Mouse (Mus musculus) neural tube, embryonic 12.5 days (tissue): ENCODE measurements around the gene Sertad2. TPM values are rescaled to one million over a fixed set of nuclear protein-coding genes. Genes with fewer than 3 reads are reported as not detected.

Experiments
- ATAC-seq: fragments of 200-750 bp; cut with Nextera tagmentation; 2 replicates; pipeline ENCODE4 v1.8.0; 2017; ENCODE audit warnings: low read depth, mild to moderate bottlenecking, moderate TSS enrichment, moderate library complexity; ENCODE audit not compliant: low FRiP score
- H3K27ac ChIP-seq: fragments of 300-500 bp; sonication (generic); 2 replicates; pipeline ENCODE4 v1.5.1; 2016
- H3K27me3 ChIP-seq: fragments of 300-500 bp; sonication (generic); replicated peaks from 2 replicates; pipeline ENCODE4 v1.6.1; 2016; ENCODE audit warnings: mild to moderate bottlenecking
- H3K36me3 ChIP-seq: fragments of 300-500 bp; sonication (generic); 2 replicates; pipeline ENCODE4 v1.6.1; 2016; ENCODE audit warnings: mild to moderate bottlenecking
- H3K4me1 ChIP-seq: fragments of 300-500 bp; sonication (generic); 2 replicates; pipeline ENCODE4 v1.6.1; 2016
- H3K4me2 ChIP-seq: fragments of 300-500 bp; sonication (generic); replicated peaks from 2 replicates; pipeline ENCODE4 v1.6.1; 2016; ENCODE audit warnings: mild to moderate bottlenecking
- H3K4me3 ChIP-seq: fragments of 300-500 bp; sonication (generic); 2 replicates; pipeline ENCODE4 v1.5.1; 2016
- H3K9ac ChIP-seq: fragments of 300-500 bp; sonication (generic); 2 replicates; pipeline ENCODE4 v1.6.1; 2016; ENCODE audit warnings: mild to moderate bottlenecking
- H3K9me3 ChIP-seq: fragments of 300-500 bp; sonication (generic); 2 replicates; pipeline ENCODE4 v1.6.1; 2016; ENCODE audit warnings: mild to moderate bottlenecking
- WGBS: fragments of 180-500 bp; shearing (Covaris S2); methylation state at CpG from one replicate; pipeline ENCODE4 v1.1.7; 2016; 5-methylcytosine and 5-hydroxymethylcytosine counted together
- polyA plus RNA-seq: library from polyadenylated mRNA; unstranded; fragments of >200 nt; fragmentation: Nextera tagmentation; extraction: Ambion mirVana; gene quantifications from 2 replicates; pipeline ENCODE4 v1.2.1, GENCODE M21; 2016

The Sertad2 gene
- polyA plus RNA-seq, 1 experiment from 2014 or later: 35.4 TPM

DNA sequence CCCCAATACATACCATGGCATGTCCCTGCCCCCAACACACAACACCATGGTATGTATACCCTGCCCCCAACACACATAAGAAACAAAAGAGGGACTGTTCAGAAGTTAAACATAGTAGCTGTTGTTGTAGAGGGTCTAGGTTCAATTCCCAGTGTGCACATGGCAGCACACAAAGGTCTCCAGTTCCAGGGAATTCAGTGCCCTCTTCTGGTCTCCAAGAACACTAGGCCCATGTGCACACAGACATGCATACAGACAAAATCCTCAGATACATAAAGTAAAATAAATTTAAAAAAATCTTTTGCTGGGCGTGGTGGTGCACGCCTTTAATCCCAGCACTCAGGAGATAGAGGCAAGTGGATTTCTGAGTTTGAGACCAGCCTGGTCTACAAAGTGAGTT, 39.7 kb downstream of the Sertad2 start:
- Histone ChIP-seq H3K36me3 (no peaks in the 10 kb centered on the region), H3K4me1 (no peaks in the 10 kb centered on the region), H3K27me3 (no peaks in the 10 kb centered on the region), H3K27ac (no peak overlapping the region), H3K9me3 (no peaks in the 10 kb centered on the region), H3K4me2 (no peak overlapping the region), H3K9ac (no peak overlapping the region), H3K4me3 (no peak overlapping the region)
- WGBS: 99% methylated on average over 2 of the region's 2 CpGs
- no peak for ATAC-seq

DNA sequence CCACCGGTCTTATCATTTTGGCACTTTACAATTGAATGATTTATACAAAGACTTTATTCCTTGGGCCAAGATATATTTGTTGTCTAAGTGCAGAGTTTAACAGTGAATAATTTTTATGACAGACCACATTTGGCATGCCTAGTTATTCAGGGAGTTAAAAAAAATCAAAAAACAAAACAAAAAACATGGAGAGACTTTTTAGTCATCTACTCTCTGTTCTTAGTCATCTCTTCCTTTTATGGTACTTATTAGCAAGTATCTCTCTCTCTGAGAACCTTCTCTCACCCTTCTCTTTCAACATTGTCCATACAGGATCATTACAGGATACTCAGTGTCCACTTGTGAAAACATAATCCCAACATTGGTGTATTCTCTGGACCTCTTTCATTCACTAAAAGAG, 42.2 kb downstream of the Sertad2 start:
- ATAC-seq: no peak
- Histone ChIP-seq H3K36me3 (no peaks in the 10 kb centered on the region), H3K4me1 (no peaks in the 10 kb centered on the region), H3K27me3 (no peaks in the 10 kb centered on the region), H3K9me3 (no peaks in the 10 kb centered on the region), H3K9ac (no peak overlapping the region), H3K27ac (no peak overlapping the region), H3K4me3 (no peak overlapping the region), H3K4me2 (no peak overlapping the region)
- WGBS: 91% methylated on average over 1 of the region's 1 CpGs

DNA sequence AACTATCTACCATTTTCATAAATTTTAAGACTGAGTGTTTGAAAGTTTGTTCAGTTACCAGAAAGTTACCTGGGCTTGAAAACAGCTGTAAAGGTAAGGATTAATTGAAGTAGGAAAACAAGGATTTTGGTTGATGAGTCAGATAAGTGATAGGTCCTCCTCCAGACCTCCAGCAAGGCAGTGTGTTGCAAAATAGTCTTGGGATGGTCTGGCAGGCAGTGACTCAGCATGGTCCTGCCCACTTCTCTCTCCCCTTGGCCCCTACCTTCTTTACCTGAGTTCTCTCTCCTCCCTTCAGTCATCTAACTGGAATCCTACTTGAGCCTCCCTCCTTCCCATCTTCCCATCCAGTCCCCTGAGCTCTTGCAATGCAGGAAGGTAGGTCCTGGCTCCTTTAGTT, 43.1 kb downstream of the Sertad2 start:
- no peak overlapping the region for H3K4me3 ChIP-seq
- H3K9ac ChIP-seq: no peak overlapping the region
- no peaks in the 10 kb centered on the region for H3K27me3 ChIP-seq
- ATAC-seq: no peak
- H3K27ac ChIP-seq: no peak overlapping the region
- no peaks in the 10 kb centered on the region for H3K4me1 ChIP-seq
- H3K9me3 ChIP-seq: no peaks in the 10 kb centered on the region
- no peak overlapping the region for H3K4me2 ChIP-seq
- no peaks in the 10 kb centered on the region for H3K36me3 ChIP-seq

DNA sequence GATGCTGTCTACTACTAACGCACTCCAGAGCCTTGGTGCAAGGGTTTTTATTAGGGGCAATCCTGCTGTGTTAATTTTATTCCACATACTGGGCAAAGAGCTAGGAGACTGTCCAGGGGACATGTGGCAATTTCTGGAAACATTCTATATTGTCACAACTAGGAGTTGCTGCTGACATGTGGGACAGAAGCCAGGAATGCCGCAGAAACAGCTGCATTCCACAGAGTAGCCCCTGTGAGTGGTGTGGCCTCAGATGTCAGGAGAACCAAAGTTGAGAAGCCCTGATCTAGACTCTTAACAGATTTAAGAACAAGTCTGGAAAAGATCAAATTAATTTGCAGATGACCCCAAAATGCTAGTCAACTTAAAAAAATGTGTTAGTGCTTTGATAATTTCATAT, 46.3 kb downstream of the Sertad2 start:
- 67% methylated on average over 2 of the region's 2 CpGs for WGBS
- H3K4me1 ChIP-seq: no peaks in the 10 kb centered on the region
- H3K27ac ChIP-seq: no peak overlapping the region

DNA sequence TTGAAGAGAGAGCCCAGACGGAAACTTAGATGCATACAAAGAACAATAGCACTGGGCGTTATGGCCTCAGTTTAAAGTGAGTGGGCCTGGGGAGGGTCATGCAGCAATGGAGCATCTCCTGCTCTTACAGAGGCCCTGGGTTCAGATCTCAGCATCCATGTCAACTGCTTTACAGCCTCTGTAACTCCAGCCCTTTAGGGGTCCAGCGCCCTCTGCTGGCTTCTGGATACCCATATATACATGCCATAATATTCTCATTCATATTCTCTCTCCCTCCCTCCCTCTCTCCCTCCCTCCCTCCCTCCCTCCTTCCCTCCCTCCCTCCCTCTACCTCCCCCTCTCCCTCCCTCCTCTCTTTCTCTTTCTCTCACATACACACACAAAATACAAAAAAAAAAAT, 49.0 kb downstream of the Sertad2 start:
- H3K36me3 ChIP-seq: no peaks in the 10 kb centered on the region
- no peak for ATAC-seq
- H3K4me3 ChIP-seq: no peak overlapping the region
- no peak overlapping the region for H3K4me2 ChIP-seq
- H3K27me3 ChIP-seq: no peaks in the 10 kb centered on the region
- no peak overlapping the region for H3K9ac ChIP-seq
- no peaks in the 10 kb centered on the region for H3K9me3 ChIP-seq
- no peak overlapping the region for H3K27ac ChIP-seq
- 74% methylated on average over 3 of the region's 3 CpGs for WGBS
- no peaks in the 10 kb centered on the region for H3K4me1 ChIP-seq

More for the DNA sequence above, 46.3 kb downstream of the Sertad2 start:
- no peaks in the 10 kb centered on the region for H3K9me3 ChIP-seq
- no peaks in the 10 kb centered on the region for H3K27me3 ChIP-seq
- no peaks in the 10 kb centered on the region for H3K36me3 ChIP-seq
- no peak overlapping the region for H3K4me3 ChIP-seq
- H3K4me2 ChIP-seq: no peak overlapping the region
- no peak for ATAC-seq
- no peak overlapping the region for H3K9ac ChIP-seq

DNA sequence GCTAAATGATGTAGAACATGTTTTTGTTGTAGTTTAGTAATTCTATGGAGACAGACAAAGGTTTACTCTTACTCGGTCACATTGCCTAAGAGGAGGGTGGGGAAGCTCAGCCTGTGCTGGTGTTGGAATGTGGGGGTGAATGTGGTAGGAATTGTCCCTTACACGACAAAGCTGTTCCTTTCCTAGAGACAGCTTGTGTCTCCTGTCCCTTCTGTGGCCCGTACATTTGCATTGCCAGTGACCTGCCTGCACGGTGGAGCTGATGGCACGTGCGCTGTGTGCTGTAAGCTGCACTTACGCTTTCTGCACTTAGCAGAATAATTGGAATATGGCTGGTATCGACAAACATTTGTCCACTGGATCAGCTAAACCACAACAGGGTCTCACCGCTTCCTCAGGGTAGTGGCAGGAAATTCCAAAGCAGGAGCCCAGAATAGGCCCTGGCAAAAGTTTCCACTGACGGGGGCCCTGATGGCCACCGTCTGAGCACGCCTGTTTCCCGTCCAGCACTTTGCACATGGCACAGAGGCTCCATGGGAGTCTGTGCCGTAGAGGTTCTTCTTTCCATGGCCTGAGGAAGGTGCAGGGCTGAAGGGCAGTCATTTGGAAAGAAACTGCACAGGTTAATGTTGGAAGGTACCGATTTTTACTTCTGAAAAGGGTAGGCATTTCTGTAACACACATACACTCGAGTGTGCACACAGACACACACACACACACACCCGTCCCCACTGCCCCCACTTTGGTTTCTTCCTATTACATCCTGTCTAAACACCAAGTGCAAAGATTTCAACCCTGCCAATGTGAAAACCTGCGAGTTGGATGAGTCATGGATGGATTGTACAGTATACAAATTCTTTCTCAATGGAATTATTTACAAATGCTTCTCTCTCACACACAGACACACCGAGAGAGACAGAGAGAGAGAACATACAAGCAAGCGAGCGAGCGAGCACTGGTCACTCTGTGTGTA, 51.5 kb downstream of the Sertad2 start:
- Histone ChIP-seq H3K9ac (no peak overlapping the region), H3K4me3 (no peak overlapping the region), H3K36me3 (no peaks in the 10 kb centered on the region), H3K27ac (no peak overlapping the region), H3K27me3 (no peaks in the 10 kb centered on the region), H3K4me1 (no peaks in the 10 kb centered on the region), H3K4me2 (no peak overlapping the region), H3K9me3 (no peaks in the 10 kb centered on the region)
- no peak for ATAC-seq
- 80% methylated on average over 22 of the region's 22 CpGs for WGBS

DNA sequence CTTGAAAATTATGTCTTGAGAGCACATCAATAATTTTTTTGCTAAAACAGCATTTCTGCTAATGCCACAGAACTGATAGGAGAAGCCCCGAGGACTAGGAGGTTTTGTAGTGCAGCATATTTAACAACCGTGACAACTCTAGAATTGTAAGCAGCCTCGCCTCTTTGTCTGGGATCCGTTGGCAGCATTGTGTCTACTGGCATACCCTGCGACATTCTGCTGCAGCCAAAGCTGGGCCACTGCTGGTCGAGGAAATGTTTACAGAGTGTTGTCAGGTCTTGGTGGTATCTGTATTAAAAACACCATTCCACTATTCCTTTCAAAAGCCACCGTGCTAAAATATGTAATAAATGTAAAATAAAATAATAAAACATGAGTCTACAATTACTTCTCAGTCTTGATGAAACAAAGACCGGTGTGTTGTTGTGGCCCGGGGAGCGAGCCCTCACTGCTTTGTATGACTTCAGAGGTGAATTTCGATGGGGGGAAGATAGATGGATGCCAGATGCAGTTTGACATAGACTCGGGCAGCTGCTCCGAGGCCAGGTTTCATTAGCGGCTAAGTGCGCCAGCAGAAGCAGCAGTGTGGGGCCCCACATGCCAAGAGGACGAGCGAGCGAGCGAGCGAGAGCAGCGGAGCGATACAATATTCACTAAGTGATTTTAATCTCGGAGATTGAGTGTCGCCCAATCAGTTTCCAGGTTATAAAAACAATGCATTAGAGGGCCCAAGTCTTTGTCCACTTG, 60.2 kb downstream of the Sertad2 start:
- 20% methylated on average over 24 of the region's 24 CpGs for WGBS
- Histone ChIP-seq H3K27ac (peak overlapping the region; percentile 70), H3K4me3 (no peak overlapping the region), H3K9ac (0 out of 2 replicates have a peak overlapping the region, but pooled peaks have one; percentile 26), H3K9me3 (no peaks in the 10 kb centered on the region), H3K36me3 (no peaks in the 10 kb centered on the region), H3K4me2 (peak overlapping the region; percentile 48), H3K27me3 (no peaks in the 10 kb centered on the region), H3K4me1 (peaks cover 6% of the 10 kb centered on the region)
- peak; percentile 87 for ATAC-seq

DNA sequence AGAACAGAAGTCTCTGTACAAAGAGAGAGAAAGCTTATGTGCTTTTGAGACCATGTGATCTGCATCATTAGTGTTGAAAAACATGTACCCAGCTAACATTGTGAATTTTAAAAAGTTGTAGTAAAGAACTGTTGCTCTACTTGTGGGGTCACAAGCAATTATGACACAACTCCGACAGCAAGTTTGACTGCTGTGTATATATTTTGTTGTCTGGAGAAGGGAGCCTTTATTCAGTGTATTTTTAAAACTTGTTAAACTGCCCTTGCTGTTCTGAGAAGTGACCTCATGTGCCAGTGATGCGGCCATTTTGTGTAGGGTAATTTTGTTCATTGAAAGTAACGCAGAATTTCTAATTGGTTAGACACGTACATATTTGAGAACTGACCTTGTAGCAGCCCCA, 61.1 kb downstream of the Sertad2 start:
- H3K9ac ChIP-seq: no peak overlapping the region
- ATAC-seq: no peak
- H3K36me3 ChIP-seq: no peaks in the 10 kb centered on the region
- no peak overlapping the region for H3K27ac ChIP-seq
- 78% methylated on average over 4 of the region's 4 CpGs for WGBS
- no peaks in the 10 kb centered on the region for H3K27me3 ChIP-seq
- no peak overlapping the region for H3K4me2 ChIP-seq
- peaks cover 6% of the 10 kb centered on the region for H3K4me1 ChIP-seq
- H3K9me3 ChIP-seq: no peaks in the 10 kb centered on the region
- H3K4me3 ChIP-seq: no peak overlapping the region

DNA sequence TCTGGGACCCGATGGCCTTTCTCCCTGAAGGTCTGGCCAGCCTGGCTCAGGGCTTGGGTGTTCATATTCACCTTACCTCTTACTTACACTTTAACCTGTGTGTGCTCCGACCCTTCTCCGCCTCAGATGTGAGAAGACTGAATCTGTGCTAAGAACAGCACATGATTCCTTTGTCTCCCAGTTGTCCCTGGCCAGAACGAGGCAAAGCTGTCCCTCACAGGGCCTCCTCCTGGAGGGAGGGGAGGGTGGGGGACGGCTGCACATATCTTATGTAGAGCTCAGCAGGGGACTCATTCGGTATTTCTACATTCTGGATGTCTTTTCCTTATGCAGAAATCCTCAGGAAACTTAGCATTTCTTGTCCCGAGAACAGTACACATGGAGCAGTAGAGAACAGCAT, 62.6 kb downstream of the Sertad2 start:
- Histone ChIP-seq H3K9ac (0 out of 2 replicates have a peak overlapping the region, but pooled peaks have one; percentile 8), H3K4me2 (no peak overlapping the region), H3K4me3 (no peak overlapping the region), H3K36me3 (no peaks in the 10 kb centered on the region), H3K27ac (no peak overlapping the region), H3K4me1 (peaks cover 6% of the 10 kb centered on the region), H3K27me3 (no peaks in the 10 kb centered on the region), H3K9me3 (no peaks in the 10 kb centered on the region)
- no peak for ATAC-seq
- 48% methylated on average over 7 of the region's 7 CpGs for WGBS

DNA sequence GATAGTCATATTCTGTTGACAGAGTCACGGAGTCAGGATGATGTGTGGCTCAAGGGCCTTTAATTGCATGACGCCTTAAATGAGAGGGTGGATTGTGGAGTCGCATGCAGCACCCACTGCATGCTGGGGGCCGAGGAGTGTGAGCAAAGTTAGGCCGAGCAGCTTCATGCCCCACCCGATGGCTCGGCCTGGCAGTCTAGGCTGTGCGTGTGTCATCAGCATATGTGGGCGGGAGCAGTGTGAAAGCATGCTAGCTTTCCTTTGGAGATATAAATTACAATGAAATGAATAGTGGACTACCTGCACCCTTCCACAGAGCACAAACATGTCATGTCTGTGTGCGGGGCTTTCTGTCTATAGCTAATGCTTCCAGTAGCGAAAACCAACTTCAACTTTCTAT, 65.4 kb downstream of the Sertad2 start:
- Histone ChIP-seq H3K27me3 (no peaks in the 10 kb centered on the region), H3K27ac (no peak overlapping the region), H3K4me1 (peaks cover 6% of the 10 kb centered on the region), H3K36me3 (no peaks in the 10 kb centered on the region), H3K9ac (no peak overlapping the region), H3K4me2 (no peak overlapping the region), H3K9me3 (no peaks in the 10 kb centered on the region), H3K4me3 (no peak overlapping the region)
- ATAC-seq: no peak
- whole genome bisulfite sequencing: 89% methylated on average over 11 of the region's 11 CpGs

DNA sequence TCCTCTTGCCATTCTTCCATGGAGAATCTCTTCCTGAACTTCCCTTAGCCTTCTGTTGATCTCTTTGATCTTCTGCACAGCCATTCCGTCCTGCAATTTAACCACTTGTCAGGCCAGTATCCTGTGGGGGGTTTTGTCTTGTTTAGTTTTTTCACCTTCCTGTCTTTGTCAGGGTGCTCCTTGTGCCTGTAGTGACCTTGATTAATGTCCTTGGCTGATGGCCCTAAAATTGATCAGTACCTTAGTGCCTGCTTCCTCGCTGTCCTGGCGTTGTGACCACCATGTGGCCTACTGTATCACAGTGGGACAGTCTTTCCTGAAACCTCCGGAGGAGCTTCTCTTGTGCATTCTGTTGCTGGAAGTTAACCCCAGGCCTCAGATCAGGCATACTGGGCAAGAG, 70.2 kb downstream of the Sertad2 start:
- no peaks in the 10 kb centered on the region for H3K36me3 ChIP-seq
- H3K4me1 ChIP-seq: 0 out of 2 replicates have a peak, but pooled peaks cover 7% of the 10 kb centered on the region
- ATAC-seq: no peak
- no peak overlapping the region for H3K27ac ChIP-seq
- no peaks in the 10 kb centered on the region for H3K27me3 ChIP-seq
- no peak overlapping the region for H3K4me2 ChIP-seq
- H3K9me3 ChIP-seq: no peaks in the 10 kb centered on the region
- WGBS: 43% methylated on average over 4 of the region's 4 CpGs
- no peak overlapping the region for H3K9ac ChIP-seq
- H3K4me3 ChIP-seq: no peak overlapping the region

DNA sequence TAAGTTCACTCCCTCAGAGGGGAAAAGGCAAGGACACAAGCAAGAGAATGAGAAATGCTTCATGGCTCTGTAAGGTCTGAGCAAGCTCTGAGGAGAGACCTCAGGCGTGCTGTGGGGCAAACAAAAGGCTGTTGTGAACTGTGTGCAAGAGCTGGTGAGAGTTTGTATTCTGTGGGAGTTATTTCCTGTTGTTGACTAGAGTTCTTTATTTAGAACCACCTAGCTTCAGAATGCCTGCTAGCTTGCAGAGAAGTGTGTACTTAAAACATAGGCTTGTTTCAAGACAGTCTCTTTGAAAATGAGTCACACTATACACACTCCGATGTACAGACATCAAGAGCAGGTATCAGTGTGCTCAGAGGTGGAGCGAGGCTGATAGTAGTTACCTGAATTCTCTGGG, 73.0 kb downstream of the Sertad2 start:
- H3K9me3 ChIP-seq: no peaks in the 10 kb centered on the region
- ATAC-seq: no peak
- H3K4me3 ChIP-seq: no peak overlapping the region
- H3K27ac ChIP-seq: no peak overlapping the region
- 65% methylated on average over 3 of the region's 3 CpGs for WGBS
- no peak overlapping the region for H3K4me2 ChIP-seq
- H3K9ac ChIP-seq: no peak overlapping the region
- H3K36me3 ChIP-seq: no peaks in the 10 kb centered on the region
- H3K27me3 ChIP-seq: no peaks in the 10 kb centered on the region
- H3K4me1 ChIP-seq: 0 out of 2 replicates have a peak, but pooled peaks cover 7% of the 10 kb centered on the region
